Mouse (Mus musculus): ENCODE measurements around the gene Pi4kb. TPM values are rescaled to one million over a fixed set of nuclear protein-coding genes. Genes with fewer than 3 reads are reported as not detected.
A peak's percentile ranks its signal among the peaks of the same experiment; 100 is the strongest.

The Pi4kb gene
- total and polyA plus RNA-seq, 3 experiments, result 24.0 to 39.2 (median 30.7) TPM

GRCm38 (mm10) chr3:95027057-95027645 lies 52.6 kb downstream of the Pi4kb start:
- in situ Hi-C loops (cut with MboI; ENCODE audit: low pct_ligation_motif_present, low pct_unique_long_range_greater_than_20kb, low sequenced_read_pairs) (no loop called here), dilution Hi-C loops (cut with MboI; ENCODE audit: extremely low pct_ligation_motif_present, extremely low pct_unique_long_range_greater_than_20kb, low sequenced_read_pairs) (no loop called here)

GRCm38 (mm10) chr3:95027701-95028100 lies 53.2 kb downstream of the Pi4kb start:
- no peaks in the 10 kb centered on the region for H3K9me3 ChIP-seq (replicated peaks; ENCODE audit: low read length)
- no peak overlapping the region for H3K4me2 ChIP-seq (ENCODE audit: insufficient read depth, low read depth, poor library complexity, severe bottlenecking)
- peak; percentile 17 for DNase-seq (ENCODE audit: extremely low read depth)
- TF ChIP-seq BHLHE40 (IDR thresholded peaks at IDR 0.05; ENCODE audit: low read depth, low read length), result peak; percentile 55
- TF ChIP-seq TBP (conservative IDR thresholded peaks at IDR 0.05; ENCODE audit: low read depth, low read length), result no peak
- TF ChIP-seq IRF4 (IDR thresholded peaks at IDR 0.05; ENCODE audit: low read depth, low read length), result no peak
- TF ChIP-seq SIN3A (IDR thresholded peaks at IDR 0.05; ENCODE audit: low read length), result no peak
- TF ChIP-seq MXI1 (IDR thresholded peaks at IDR 0.05; ENCODE audit: low read depth, low read length), result peak; percentile 38; the same call in 1 of the 2 replicates
- TF ChIP-seq USF1 (IDR thresholded peaks at IDR 0.05; ENCODE audit: low read depth, low read length), result no peak
- TF ChIP-seq ZKSCAN1 (IDR thresholded peaks at IDR 0.05; ENCODE audit: borderline replicate concordance, low read depth, low read length), result no peak
- no peak for TF ChIP-seq CHD2 (IDR thresholded peaks at IDR 0.05; ENCODE audit: low read length)
- no peak for TF ChIP-seq UBTF (IDR thresholded peaks at IDR 0.05; ENCODE audit: low read depth, low read length)
- no peak for TF ChIP-seq MAX (IDR thresholded peaks at IDR 0.05; ENCODE audit: low read length)
- no peak for TF ChIP-seq E2F4 (IDR thresholded peaks at IDR 0.05; ENCODE audit: insufficient replicate concordance, low read depth, low read length)
- TF ChIP-seq ETS1 (conservative IDR thresholded peaks at IDR 0.05; ENCODE audit: low read depth, low read length), result peak; percentile 55
- no peak for TF ChIP-seq PAX5 (IDR thresholded peaks at IDR 0.05; ENCODE audit: low read length)
- no peak for TF ChIP-seq ZNF384 (IDR thresholded peaks at IDR 0.05; ENCODE audit: low read depth, low read length)
- TF ChIP-seq CTCF (conservative IDR thresholded peaks at IDR 0.05 in 1 of 2, IDR thresholded peaks at IDR 0.05 in 1 of 2; ENCODE audit: low read depth in 2 of 2, low read length in 2 of 2), result no peak
- TF ChIP-seq NRF1 (IDR thresholded peaks at IDR 0.05; ENCODE audit: low read depth, low read length), result no peak
- TF ChIP-seq POLR2AphosphoS2 (IDR thresholded peaks at IDR 0.05; ENCODE audit: low read depth, low read length), result no peak
- TF ChIP-seq ZC3H11A (IDR thresholded peaks at IDR 0.05; ENCODE audit: low read depth, low read length), result no peak
- no peak for TF ChIP-seq RAD21 (IDR thresholded peaks at IDR 0.05; ENCODE audit: low read depth, low read length)
- no peak overlapping the region for H3K27ac ChIP-seq (ENCODE audit: insufficient read depth, low read depth)
- H3K9ac ChIP-seq (ENCODE audit: insufficient read depth, low read depth), result no peak overlapping the region
- H3K4me3 ChIP-seq (replicated peaks in 1 of 3; ENCODE audit: low read depth in 2 of 3, low read length in 2 of 3, poor library complexity in 1 of 3), result no peak overlapping the region
- peaks cover 27 to 55% of the 10 kb centered on the region in 2 experiments for H3K36me3 ChIP-seq (replicated peaks in 1 of 2; ENCODE audit: control insufficient read depth in 1 of 2, insufficient read depth in 1 of 2, low read length in 1 of 2)
- in situ Hi-C loops (cut with MboI; ENCODE audit: low pct_ligation_motif_present, low pct_unique_long_range_greater_than_20kb, low sequenced_read_pairs) (no loop called here), dilution Hi-C loops (cut with MboI; ENCODE audit: extremely low pct_ligation_motif_present, extremely low pct_unique_long_range_greater_than_20kb, low sequenced_read_pairs) (no loop called here)
- peaks cover 0 to 15% of the 10 kb centered on the region in 2 experiments; a peak in 2 of 4 replicates for H3K4me1 ChIP-seq (ENCODE audit: control insufficient read depth in 1 of 2, insufficient read depth in 2 of 2)
- no peaks in the 10 kb centered on the region for H3K27me3 ChIP-seq (replicated peaks)
- H3K79me2 ChIP-seq (replicated peaks; ENCODE audit: control insufficient read depth, extremely low read depth, insufficient read depth, poor library complexity, severe bottlenecking), result no peaks in the 10 kb centered on the region

More at GRCm38 (mm10) chr3:95027057-95027645, 52.6 kb downstream of the Pi4kb start:
- no peak overlapping the region for H3K4me3 ChIP-seq (replicated peaks in 1 of 3; ENCODE audit: low read depth in 2 of 3, low read length in 2 of 3, poor library complexity in 1 of 3)
- peaks cover 23 to 52% of the 10 kb centered on the region in 2 experiments for H3K36me3 ChIP-seq (replicated peaks in 1 of 2; ENCODE audit: control insufficient read depth in 1 of 2, insufficient read depth in 1 of 2, low read length in 1 of 2)
- H3K27me3 ChIP-seq (replicated peaks), result no peaks in the 10 kb centered on the region
- H3K4me1 ChIP-seq (ENCODE audit: control insufficient read depth in 1 of 2, insufficient read depth in 2 of 2), result peaks cover 0 to 15% of the 10 kb centered on the region in 2 experiments; a peak in 2 of 4 replicates
- TF ChIP-seq ZKSCAN1 (IDR thresholded peaks at IDR 0.05; ENCODE audit: borderline replicate concordance, low read depth, low read length) (no peak), POLR2AphosphoS2 (IDR thresholded peaks at IDR 0.05; ENCODE audit: low read depth, low read length) (peak; percentile 71)
- H3K79me2 ChIP-seq (replicated peaks; ENCODE audit: control insufficient read depth, extremely low read depth, insufficient read depth, poor library complexity, severe bottlenecking), result no peaks in the 10 kb centered on the region
- no peak overlapping the region for H3K4me2 ChIP-seq (ENCODE audit: insufficient read depth, low read depth, poor library complexity, severe bottlenecking)
- H3K9me3 ChIP-seq (replicated peaks; ENCODE audit: low read length), result no peaks in the 10 kb centered on the region
- no peak overlapping the region for H3K9ac ChIP-seq (ENCODE audit: insufficient read depth, low read depth)
- H3K27ac ChIP-seq (ENCODE audit: insufficient read depth, low read depth), result no peak overlapping the region
- DNase-seq (ENCODE audit: extremely low read depth), result no peak

Measured in CH12.LX (cell line).